Mouse (Mus musculus) lung, embryonic 15.5 days (tissue): ENCODE measurements around the gene Ankrd26. TPM values are rescaled to one million over a fixed set of nuclear protein-coding genes. Genes with fewer than 3 reads are reported as not detected.
A peak's percentile ranks its signal among the peaks of the same experiment; 100 is the strongest.
"Not testable (repeated sequence)": the region's sequence is repeated elsewhere in the genome, so short reads cannot be mapped to it uniquely, and the experiment has no call there.

Experiments
- ATAC-seq: fragments of 200-750 bp; cut with Nextera tagmentation; 2 replicates; pipeline ENCODE4 v1.8.0; 2017; ENCODE audit warnings: moderate number of reproducible peaks, borderline replicate concordance; ENCODE audit not compliant: low FRiP score, low TSS enrichment; ENCODE audit errors: extremely low read depth
- H3K27ac ChIP-seq: fragments of 300-500 bp; sonication (generic); 2 replicates; pipeline ENCODE4 v1.5.1; 2015; ENCODE audit warnings: moderate library complexity, mild to moderate bottlenecking, inconsistent platforms
- H3K27me3 ChIP-seq: fragments of 300-500 bp; sonication (generic); 2 replicates; pipeline ENCODE4 v1.6.1; 2015; ENCODE audit warnings: inconsistent platforms
- H3K36me3 ChIP-seq: fragments of 300-500 bp; sonication (generic); 2 replicates; pipeline ENCODE4 v1.6.1; 2015; ENCODE audit warnings: inconsistent platforms
- H3K4me1 ChIP-seq: fragments of 300-500 bp; sonication (generic); 2 replicates; pipeline ENCODE4 v1.6.1; 2015; ENCODE audit warnings: inconsistent platforms
- H3K4me2 ChIP-seq: fragments of 300-500 bp; sonication (generic); 2 replicates; pipeline ENCODE4 v1.6.1; 2015; ENCODE audit warnings: inconsistent platforms, mild to moderate bottlenecking, moderate library complexity
- H3K4me3 ChIP-seq: fragments of 300-500 bp; sonication (generic); 2 replicates; pipeline ENCODE4 v1.5.1; 2015; ENCODE audit warnings: mild to moderate bottlenecking, inconsistent platforms
- H3K9ac ChIP-seq: fragments of 300-500 bp; sonication (generic); 2 replicates; pipeline ENCODE4 v1.6.1; 2015; ENCODE audit warnings: inconsistent platforms
- H3K9me3 ChIP-seq: fragments of 300-500 bp; sonication (generic); 2 replicates; pipeline ENCODE4 v1.6.1; 2016; ENCODE audit warnings: inconsistent platforms
- WGBS: fragments of 180-500 bp; shearing (Covaris S2); methylation state at CpG from one replicate; pipeline ENCODE4 v1.1.7; 2015; 5-methylcytosine and 5-hydroxymethylcytosine counted together
- polyA plus RNA-seq: library from polyadenylated mRNA; unstranded; fragments of >200 nt; fragmentation: Nextera tagmentation; extraction: Ambion mirVana; gene quantifications from 2 replicates; pipeline ENCODE4 v1.2.1, GENCODE M21; 2015

Gene Ankrd26
- polyA plus RNA-seq, 1 experiment from 2014 or later = 15.2 TPM

DNA sequence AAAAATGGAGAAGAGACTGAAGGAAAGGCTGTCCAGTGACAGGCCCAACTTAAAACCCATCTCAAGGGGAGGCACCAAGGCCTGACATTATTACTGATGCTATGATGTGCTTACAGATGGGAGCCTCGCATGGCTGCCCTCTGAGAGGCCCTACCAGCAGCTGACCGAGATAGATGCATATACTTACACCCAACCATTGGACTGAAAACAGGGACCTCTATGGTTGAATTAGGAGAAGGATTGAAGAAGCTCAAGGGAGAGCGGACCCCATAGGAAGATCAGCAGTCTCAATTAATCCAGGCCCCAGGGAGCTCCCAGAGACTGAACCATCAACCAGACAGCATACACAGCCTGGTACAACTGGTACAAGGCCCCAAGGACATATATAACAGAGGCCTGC lies 5.8 kb upstream of the Ankrd26 start:
- WGBS = 94% methylated on average over 3 of the region's 3 CpGs
- no peaks in the 10 kb centered on the region for H3K27me3 ChIP-seq
- peaks cover 11% of the 10 kb centered on the region; the same call in 1 of the 2 replicates for H3K4me1 ChIP-seq
- no peaks in the 10 kb centered on the region for H3K9me3 ChIP-seq
- H3K27ac ChIP-seq = no peak overlapping the region
- no peak overlapping the region for H3K9ac ChIP-seq
- H3K4me2 ChIP-seq = no peak overlapping the region
- no peaks in the 10 kb centered on the region for H3K36me3 ChIP-seq
- no peak for ATAC-seq
- no peak overlapping the region for H3K4me3 ChIP-seq

DNA sequence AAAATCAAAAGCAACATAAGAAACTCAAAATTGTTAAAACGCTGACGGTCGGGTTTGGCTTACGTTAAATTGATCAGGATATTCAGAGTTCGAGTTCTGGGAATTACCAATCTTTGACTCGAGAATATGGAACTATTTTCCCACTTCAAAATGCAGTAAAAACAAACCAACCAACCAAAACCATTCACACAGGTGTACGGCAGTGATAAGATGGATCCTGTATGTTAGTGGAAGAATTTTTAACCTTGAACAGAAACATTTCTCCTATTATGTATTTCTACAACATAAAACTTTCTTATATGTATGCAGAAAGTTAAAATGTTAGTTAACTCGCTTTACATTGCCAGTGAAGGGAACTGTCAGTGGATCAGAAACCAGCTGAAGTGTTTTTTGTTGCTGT lies 801 bp downstream of the Ankrd26 start:
- H3K27ac ChIP-seq = no peak overlapping the region
- peaks cover 22% of the 10 kb centered on the region; the same call in 1 of the 2 replicates for H3K4me1 ChIP-seq
- peak overlapping the region; percentile 81 for H3K9ac ChIP-seq
- H3K4me2 ChIP-seq = peak overlapping the region; percentile 92
- WGBS = 75% methylated on average over 8 of the region's 8 CpGs
- H3K9me3 ChIP-seq = no peaks in the 10 kb centered on the region
- peak overlapping the region; percentile 84 for H3K4me3 ChIP-seq
- no peaks in the 10 kb centered on the region for H3K27me3 ChIP-seq
- peaks cover 23% of the 10 kb centered on the region for H3K36me3 ChIP-seq
- ATAC-seq = no peak

DNA sequence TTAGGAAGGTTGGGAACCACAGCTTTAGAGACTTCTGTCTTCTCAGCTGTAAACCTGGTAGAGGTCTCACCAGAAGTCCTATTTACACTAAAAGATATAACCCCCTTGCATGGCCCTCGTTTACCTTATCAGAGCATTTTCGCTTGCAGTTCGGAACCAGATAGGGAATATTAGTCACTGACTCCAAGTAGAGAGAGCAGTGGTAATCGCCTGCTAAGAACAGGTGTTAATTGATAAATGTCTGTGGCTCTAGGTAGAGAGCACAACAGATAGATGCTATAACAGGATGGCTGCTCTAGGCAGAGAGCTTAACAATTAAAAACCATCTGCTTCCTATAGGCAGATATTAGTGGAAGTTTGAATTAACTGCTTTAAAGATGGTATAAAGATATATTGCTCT lies 23.4 kb downstream of the Ankrd26 start:
- Histone ChIP-seq H3K4me1 (no peaks in the 10 kb centered on the region), H3K9me3 (no peaks in the 10 kb centered on the region), H3K9ac (no peak overlapping the region), H3K27me3 (no peaks in the 10 kb centered on the region), H3K4me2 (no peak overlapping the region), H3K27ac (no peak overlapping the region), H3K36me3 (peaks cover 46% of the 10 kb centered on the region), H3K4me3 (no peak overlapping the region)
- no peak for ATAC-seq
- 79% methylated on average over 4 of the region's 4 CpGs for WGBS

DNA sequence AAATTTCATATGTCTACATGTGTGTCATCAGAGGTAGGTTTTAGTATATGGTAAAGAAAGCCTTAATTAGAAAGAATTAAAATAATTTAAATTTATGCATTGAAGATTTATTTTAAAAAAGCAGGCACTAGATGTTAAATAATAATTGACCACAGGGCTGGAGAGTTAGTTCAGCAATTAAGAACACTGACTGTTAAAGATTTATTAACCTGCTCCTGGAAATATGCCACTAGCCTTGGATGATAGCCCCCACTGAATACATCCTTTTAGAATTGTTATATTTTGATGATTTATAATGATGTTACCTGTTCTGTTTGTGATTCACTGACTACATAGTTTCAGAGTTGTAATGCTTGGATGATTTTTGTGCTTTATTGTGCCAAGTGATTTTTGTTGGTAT lies 24.8 kb downstream of the Ankrd26 start:
- H3K4me1 ChIP-seq, H3K27me3 ChIP-seq, H3K4me2 ChIP-seq, ATAC-seq, H3K27ac ChIP-seq, H3K9ac ChIP-seq, H3K4me3 ChIP-seq, H3K9me3 ChIP-seq: not testable (repeated sequence)
- peaks cover 44% of the 10 kb centered on the region for H3K36me3 ChIP-seq

DNA sequence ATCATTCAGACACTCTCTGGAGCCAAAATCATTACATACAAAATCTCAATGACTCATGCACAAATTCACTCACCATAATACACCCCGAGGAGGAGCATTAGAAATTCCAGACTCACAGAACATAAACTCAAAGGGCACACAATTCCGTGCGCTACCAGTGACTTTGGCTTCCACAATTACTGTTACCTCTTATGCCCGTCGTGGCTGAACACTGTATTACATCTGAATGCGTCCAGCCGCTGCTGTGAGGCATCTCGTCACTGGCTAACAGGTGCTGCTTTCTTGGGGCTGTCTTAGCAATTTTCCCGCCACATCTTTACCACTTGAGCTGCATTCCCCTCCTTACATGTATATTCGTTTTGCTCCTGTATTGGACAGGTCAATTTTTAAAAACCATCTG lies 26.7 kb downstream of the Ankrd26 start:
- no peak overlapping the region for H3K4me2 ChIP-seq
- H3K27me3 ChIP-seq = no peaks in the 10 kb centered on the region
- peaks cover 55% of the 10 kb centered on the region for H3K36me3 ChIP-seq
- no peaks in the 10 kb centered on the region for H3K9me3 ChIP-seq
- no peaks in the 10 kb centered on the region for H3K4me1 ChIP-seq
- no peak overlapping the region for H3K9ac ChIP-seq
- 90% methylated on average over 10 of the region's 10 CpGs for WGBS
- ATAC-seq = no peak
- no peak overlapping the region for H3K27ac ChIP-seq
- H3K4me3 ChIP-seq = no peak overlapping the region

DNA sequence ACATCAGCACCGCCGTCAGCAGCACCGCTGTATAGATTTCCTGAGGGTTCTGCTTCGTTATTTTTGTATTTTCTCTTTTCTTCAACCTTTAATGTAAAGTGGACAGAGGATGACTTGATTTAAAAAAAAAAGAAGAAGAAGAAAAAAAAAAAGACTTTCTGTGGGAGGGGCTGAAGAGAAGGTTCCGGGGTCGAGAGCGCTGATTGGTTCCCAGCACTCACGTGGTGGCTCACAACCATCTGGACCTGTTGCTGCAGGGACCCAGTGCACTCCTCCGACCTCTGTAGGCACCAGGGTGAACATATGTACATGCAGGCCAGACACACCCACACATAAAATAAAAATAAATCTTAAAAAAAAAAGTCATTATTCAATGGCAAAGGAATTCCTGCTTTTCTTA lies 28.6 kb downstream of the Ankrd26 start:
- Histone ChIP-seq H3K4me3 (no peak overlapping the region), H3K4me2 (no peak overlapping the region), H3K27me3 (no peaks in the 10 kb centered on the region), H3K27ac (no peak overlapping the region), H3K36me3 (peaks cover 57% of the 10 kb centered on the region), H3K9me3 (no peaks in the 10 kb centered on the region), H3K9ac (no peak overlapping the region), H3K4me1 (no peaks in the 10 kb centered on the region)
- WGBS = 89% methylated on average over 9 of the region's 9 CpGs
- ATAC-seq = no peak

DNA sequence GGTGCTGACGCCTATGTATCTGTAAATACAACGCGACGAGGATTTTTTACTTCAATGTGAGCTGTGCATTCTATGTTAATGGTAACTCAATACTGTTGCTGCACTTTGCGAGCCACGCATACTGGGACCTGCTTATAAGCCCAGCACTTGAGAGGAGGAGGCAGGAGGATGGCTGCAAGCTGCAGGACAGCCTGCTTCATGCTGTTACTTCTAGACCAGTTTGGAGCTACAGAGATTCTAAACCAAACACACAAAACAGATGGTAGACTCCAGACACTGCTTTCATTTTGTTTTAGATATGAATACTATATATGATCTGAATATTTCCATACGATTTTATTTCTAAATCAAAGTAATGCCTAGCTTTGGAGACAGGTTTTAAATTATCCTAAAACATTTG lies 41.4 kb downstream of the Ankrd26 start:
- Histone ChIP-seq H3K4me3 (no peak overlapping the region), H3K27ac (no peak overlapping the region), H3K4me1 (no peaks in the 10 kb centered on the region), H3K9me3 (no peaks in the 10 kb centered on the region), H3K36me3 (peaks cover 61% of the 10 kb centered on the region), H3K4me2 (no peak overlapping the region), H3K9ac (no peak overlapping the region), H3K27me3 (no peaks in the 10 kb centered on the region)
- ATAC-seq = no peak
- 88% methylated on average over 7 of the region's 7 CpGs for WGBS

DNA sequence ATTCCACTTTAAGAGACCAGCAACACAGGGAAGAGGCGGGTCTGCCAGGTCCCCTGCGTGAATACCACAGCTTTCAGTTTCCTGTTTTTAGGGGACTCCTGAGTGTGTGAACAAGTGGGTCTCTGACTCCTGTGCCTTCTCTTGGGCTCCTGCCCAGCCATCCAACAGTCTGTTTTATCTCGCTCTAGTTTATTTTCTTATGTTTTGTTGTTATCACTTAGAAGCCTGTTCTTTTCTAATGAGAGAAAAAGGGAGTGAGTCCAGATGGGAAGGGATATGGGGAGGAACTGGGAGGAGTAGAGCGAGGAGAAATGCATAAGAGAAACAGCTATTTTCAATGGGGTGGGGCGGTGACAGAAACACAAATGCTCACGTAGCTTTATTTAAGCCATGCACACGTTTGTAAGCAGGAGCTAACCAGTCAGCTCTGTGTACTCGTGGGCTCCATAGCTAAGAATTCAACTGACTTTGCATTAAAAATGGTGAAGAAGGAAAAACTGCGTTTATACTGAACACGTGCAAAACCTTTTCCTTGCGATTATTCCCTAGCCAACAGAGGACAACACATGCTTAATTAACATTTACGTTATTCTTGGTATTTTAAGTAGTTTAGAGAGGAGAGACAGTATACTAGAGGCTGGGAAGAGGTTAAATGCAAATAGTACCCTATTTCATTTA lies 48.6 kb downstream of the Ankrd26 start:
- 87% methylated on average over 12 of the region's 12 CpGs for WGBS
- Histone ChIP-seq H3K9ac (no peak overlapping the region), H3K36me3 (peaks cover 60% of the 10 kb centered on the region)

DNA sequence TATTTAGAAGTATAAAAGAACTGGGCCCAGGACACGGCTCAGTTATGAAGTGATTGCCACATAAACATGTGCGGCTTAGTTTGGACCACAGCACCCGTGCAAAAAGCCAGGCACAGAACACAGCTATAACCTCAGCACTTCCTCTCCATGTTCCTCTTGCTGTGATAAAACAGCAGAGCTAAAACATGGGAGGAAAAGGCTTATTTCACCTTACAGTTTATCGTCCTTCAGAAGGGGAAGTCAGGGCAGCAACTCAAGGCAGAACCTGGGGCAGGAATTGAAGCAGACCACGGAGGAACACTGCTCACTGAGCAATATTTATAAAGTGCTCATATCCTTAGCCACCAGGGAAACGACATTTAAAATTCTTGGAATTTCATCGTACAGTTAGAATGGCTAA lies 63.0 kb downstream of the Ankrd26 start:
- Histone ChIP-seq H3K4me2 (no peak overlapping the region), H3K9ac (no peak overlapping the region), H3K27ac (no peak overlapping the region), H3K9me3 (no peaks in the 10 kb centered on the region), H3K4me3 (no peak overlapping the region), H3K4me1 (no peaks in the 10 kb centered on the region), H3K36me3 (peaks cover 16% of the 10 kb centered on the region; the same call in 1 of the 2 replicates), H3K27me3 (no peaks in the 10 kb centered on the region)
- WGBS = 76% methylated on average over 7 of the region's 7 CpGs
- no peak for ATAC-seq

More for the DNA sequence above, 48.6 kb downstream of the Ankrd26 start:
- H3K4me3 ChIP-seq = no peak overlapping the region
- no peak overlapping the region for H3K4me2 ChIP-seq
- H3K27me3 ChIP-seq = no peaks in the 10 kb centered on the region
- no peaks in the 10 kb centered on the region for H3K4me1 ChIP-seq
- no peak for ATAC-seq
- no peak overlapping the region for H3K27ac ChIP-seq
- H3K9me3 ChIP-seq = no peaks in the 10 kb centered on the region

DNA sequence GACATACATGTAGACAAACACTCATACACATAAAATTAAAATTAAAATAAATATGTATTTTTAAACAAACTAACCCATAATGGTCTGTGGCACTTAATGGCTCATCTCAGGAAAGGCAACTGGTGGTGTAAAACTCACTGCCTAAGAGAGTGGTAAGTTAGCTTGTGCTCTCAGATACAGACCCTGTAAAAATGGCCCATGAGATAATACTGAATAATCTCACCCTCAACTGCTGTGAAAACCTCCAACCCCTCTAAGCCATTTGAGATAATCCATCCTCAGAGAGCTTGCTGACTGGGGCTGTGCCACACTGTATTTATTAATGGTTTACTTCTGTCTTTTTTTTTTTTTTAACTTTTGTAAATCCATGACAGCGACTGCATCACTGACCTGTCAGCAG lies 79.9 kb downstream of the Ankrd26 start:
- Histone ChIP-seq H3K27ac (no peak overlapping the region), H3K4me1 (peaks cover 4% of the 10 kb centered on the region), H3K4me3 (no peak overlapping the region), H3K4me2 (no peak overlapping the region), H3K9ac (no peak overlapping the region), H3K9me3 (no peaks in the 10 kb centered on the region), H3K36me3 (no peaks in the 10 kb centered on the region), H3K27me3 (no peaks in the 10 kb centered on the region)
- ATAC-seq = no peak
- WGBS = 79% methylated on average over 1 of the region's 1 CpGs

DNA sequence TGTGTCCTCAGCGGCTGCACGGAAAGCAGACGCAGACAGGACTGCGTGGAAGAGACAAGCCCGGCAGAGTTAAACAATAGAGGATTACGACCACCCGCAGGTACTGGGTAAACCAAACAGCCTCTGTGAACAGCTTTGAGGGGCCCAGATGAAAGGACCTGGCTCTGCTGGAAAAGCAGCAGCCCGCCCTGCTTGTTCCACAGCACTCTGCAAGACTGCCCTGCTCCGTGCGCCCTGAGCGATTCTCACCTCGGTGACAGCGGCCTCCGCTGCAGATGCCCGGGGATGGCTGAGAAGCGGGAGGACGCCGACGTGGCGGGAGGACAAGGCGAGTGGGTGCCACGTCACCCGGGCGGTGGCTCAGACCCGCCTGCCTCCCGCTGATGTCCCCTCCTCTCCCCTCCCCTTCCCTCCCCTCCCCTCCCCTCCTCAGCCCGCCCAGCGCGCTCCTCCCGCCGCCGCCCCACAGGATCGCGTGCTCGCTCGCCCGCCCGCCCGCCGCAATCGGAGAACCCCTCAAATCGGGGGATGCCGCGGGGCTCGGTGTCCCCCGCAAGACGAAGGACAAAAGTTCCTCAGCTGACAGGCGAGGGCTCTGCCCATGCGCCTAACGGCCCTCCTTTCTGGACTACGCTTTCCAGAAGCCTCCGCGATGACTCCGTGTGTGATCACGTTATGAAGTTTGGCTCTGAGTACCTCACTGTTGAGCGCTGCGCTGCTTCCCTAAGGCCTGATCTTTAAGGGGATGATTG lies 82.9 kb downstream of the Ankrd26 start, which contains the start of gene Zfp9:
Gene Zfp9 (minus strand): TSS at position 364 of the 752 bp plus-strand sequence.
- H3K9ac ChIP-seq = peak within 1 kb of the TSS; percentile 65
- peak within 1 kb of the TSS; percentile 82 for H3K4me2 ChIP-seq
- no peaks in the 10 kb centered on the region for H3K27me3 ChIP-seq
- peaks cover 18% of the 10 kb centered on the region for H3K36me3 ChIP-seq
- no peaks in the 10 kb centered on the region for H3K9me3 ChIP-seq
- WGBS = 0% methylated on average over 41 of the region's 57 CpGs
- H3K4me3 ChIP-seq = peak within 1 kb of the TSS; percentile 68
- H3K27ac ChIP-seq = peak within 1 kb of the TSS; percentile 88
- ATAC-seq = peak; percentile 91
- H3K4me1 ChIP-seq = peaks cover 10% of the 10 kb centered on the region
